Mouse (Mus musculus): ENCODE results near the gene Zfp276.

GRCm38 (mm10) chr8:123233300-123233699 lies 20.7 kb upstream of the Zfp276 start:
- TF ChIP-seq ZNF384 (IDR thresholded peaks at IDR 0.05; ENCODE audit: low read depth, low read length) (no peak), MAFK (IDR thresholded peaks at IDR 0.05; ENCODE audit: insufficient read depth, low read depth, low read length) (no peak), ZC3H11A (IDR thresholded peaks at IDR 0.05; ENCODE audit: borderline replicate concordance, low read depth, low read length) (no peak), HCFC1 (IDR thresholded peaks at IDR 0.05; ENCODE audit: borderline replicate concordance, insufficient read depth, low read length) (no peak)
